17 mouse cellular contexts compared by ENCODE assay signal in the genomic region with DNA sequence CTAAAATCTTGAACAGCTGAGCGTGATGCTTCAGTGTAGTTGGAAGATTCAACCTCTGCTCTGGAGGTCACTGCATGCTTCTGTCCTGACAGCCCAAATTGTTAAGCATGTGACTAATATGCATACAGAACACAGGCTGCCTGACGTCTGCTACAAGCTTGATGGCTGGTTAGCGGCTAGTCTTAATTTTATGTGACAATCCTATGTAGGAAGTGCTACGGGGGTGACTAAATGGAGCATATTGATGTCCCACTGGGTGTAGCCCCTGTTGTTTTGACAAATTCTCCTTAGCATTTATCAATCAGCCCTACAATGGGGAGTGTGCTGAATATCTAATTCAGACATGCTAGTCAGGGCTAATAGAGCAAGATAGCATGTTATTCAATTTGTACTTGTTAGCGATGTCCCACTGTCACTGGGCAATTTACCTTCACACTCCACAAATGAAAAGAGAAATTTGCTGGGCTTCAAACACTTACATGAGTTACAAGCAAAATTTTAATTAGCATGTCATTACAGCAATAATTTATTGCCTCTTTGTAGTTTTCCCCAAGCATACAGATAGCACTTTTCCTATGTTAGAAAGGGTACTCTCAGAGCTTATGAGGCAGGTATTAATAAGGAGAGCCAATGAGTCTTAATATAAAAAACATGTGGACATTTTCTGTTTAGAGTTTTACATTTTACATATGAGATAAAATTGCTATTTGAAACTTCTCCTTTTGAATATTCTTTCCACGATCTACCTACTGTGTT.
DNase-seq lines count a peak whose midpoint lies in the region; ATAC-seq lines count a peak whose summit lies in the region.
"Had no signal": no experiment of that assay in that cellular context is flagged by ENCODE, and none has a peak within 500 bp of the region (broad histone marks: within the 10 kb centered on the region; RNA-seq: fewer than 3 reads in every experiment).

No protein-coding gene starts in this region.

- no peaks in the 10 kb centered on the region for H3K9me3 ChIP-seq in forebrain, embryonic 12.5 days
- no peaks in the 10 kb centered on the region for H3K9me3 ChIP-seq in hindbrain, embryonic 16.5 days (ENCODE audit: control insufficient read depth, low read length)
- no peaks in the 10 kb centered on the region for H3K9me3 ChIP-seq in neural tube, embryonic 13.5 days
- H3K9me3 ChIP-seq: lung, embryonic 15.5 days; megakaryocyte, embryonic 14.5 days had no signal

- H3K4me1 ChIP-seq in forebrain, embryonic 12.5 days = peaks cover 11% of the 10 kb centered on the region
- no peaks in the 10 kb centered on the region for H3K4me1 ChIP-seq in hindbrain, embryonic 16.5 days (ENCODE audit: control insufficient read depth, insufficient read depth, low read depth, low read length)
- peaks cover 9% of the 10 kb centered on the region for H3K4me1 ChIP-seq in neural tube, embryonic 13.5 days (replicated peaks)
- H3K4me1 ChIP-seq: lung, embryonic 15.5 days; megakaryocyte, embryonic 14.5 days had no signal

- H3K4me3 ChIP-seq in forebrain, embryonic 12.5 days (replicated peaks) = no peak overlapping the region
- no peak overlapping the region for H3K4me3 ChIP-seq in hindbrain, embryonic 16.5 days (ENCODE audit: low read length)
- H3K4me3 ChIP-seq in neural tube, embryonic 13.5 days = no peak overlapping the region
- H3K4me3 ChIP-seq: left cerebral cortex, adult 2 months; lung, embryonic 15.5 days; megakaryocyte, embryonic 14.5 days had no signal

- ATAC-seq in forebrain, embryonic 12.5 days (ENCODE audit: low FRiP score) = peak; percentile 90
- peak; percentile 79 for ATAC-seq in hindbrain, embryonic 16.5 days
- ATAC-seq in neural tube, embryonic 13.5 days (ENCODE audit: low read depth) = peak; percentile 83

- H3K9ac ChIP-seq in forebrain, embryonic 12.5 days = no peak overlapping the region
- H3K9ac ChIP-seq in hindbrain, embryonic 16.5 days (ENCODE audit: low read depth, low read length) = no peak overlapping the region
- no peak overlapping the region for H3K9ac ChIP-seq in neural tube, embryonic 13.5 days
- H3K9ac ChIP-seq: lung, embryonic 15.5 days had no signal

- DNase-seq in embryo, embryonic 10.5 days (ENCODE audit: low spot score) = peak; percentile 33
- no peak for DNase-seq in cerebellum, postnatal 4 days (ENCODE audit: low spot score in 2 of 2)
- DNase-seq in frontal cortex, postnatal 14 days (ENCODE audit: low spot score in 2 of 2) = no peak
- no peak for DNase-seq in ovary, adult 18-20 months (ENCODE audit: low spot score)
- DNase-seq: cerebellum, adult 11 months; gastrocnemius, postnatal 36 days; heart, postnatal 4 days; kidney, adult 18-20 months; right cerebral cortex, postnatal 25 days had no signal

- no peaks in the 10 kb centered on the region for H3K36me3 ChIP-seq in forebrain, embryonic 12.5 days (replicated peaks)
- H3K36me3 ChIP-seq in hindbrain, embryonic 16.5 days (ENCODE audit: control insufficient read depth, insufficient read depth, low read length) = no peaks in the 10 kb centered on the region
- no peaks in the 10 kb centered on the region for H3K36me3 ChIP-seq in neural tube, embryonic 13.5 days
- H3K36me3 ChIP-seq: lung, embryonic 15.5 days had no signal

- H3K27ac ChIP-seq in forebrain, embryonic 12.5 days = no peak overlapping the region
- H3K27ac ChIP-seq in hindbrain, embryonic 16.5 days (ENCODE audit: low read depth, low read length) = no peak overlapping the region
- no peak overlapping the region; the same call in 1 of the 2 replicates for H3K27ac ChIP-seq in neural tube, embryonic 13.5 days (replicated peaks)
- H3K27ac ChIP-seq: left cerebral cortex, adult 2 months; lung, embryonic 15.5 days had no signal

- H3K4me2 ChIP-seq in forebrain, embryonic 12.5 days = no peak overlapping the region
- H3K4me2 ChIP-seq in hindbrain, embryonic 16.5 days (ENCODE audit: low read length) = no peak overlapping the region
- no peak overlapping the region for H3K4me2 ChIP-seq in neural tube, embryonic 13.5 days
- H3K4me2 ChIP-seq: heart, embryonic 11.5 days; liver, embryonic 11.5 days; lung, embryonic 15.5 days had no signal

- no peaks in the 10 kb centered on the region for H3K27me3 ChIP-seq in forebrain, embryonic 12.5 days
- no peaks in the 10 kb centered on the region for H3K27me3 ChIP-seq in hindbrain, embryonic 16.5 days (replicated peaks; ENCODE audit: control insufficient read depth, insufficient read depth, low read length)
- peaks cover 5% of the 10 kb centered on the region; the same call in 1 of the 2 replicates for H3K27me3 ChIP-seq in neural tube, embryonic 13.5 days
- H3K27me3 ChIP-seq: lung, embryonic 15.5 days; megakaryocyte, embryonic 14.5 days had no signal

- 37% methylated on average over 6 of the region's 6 CpGs for WGBS in forebrain, embryonic 12.5 days
- WGBS in hindbrain, embryonic 16.5 days = 32% methylated on average over 6 of the region's 6 CpGs
- 35% methylated on average over 6 of the region's 6 CpGs for WGBS in neural tube, embryonic 13.5 days
